ENCODE assay signal across 18 mouse cellular contexts in the genomic region with DNA sequence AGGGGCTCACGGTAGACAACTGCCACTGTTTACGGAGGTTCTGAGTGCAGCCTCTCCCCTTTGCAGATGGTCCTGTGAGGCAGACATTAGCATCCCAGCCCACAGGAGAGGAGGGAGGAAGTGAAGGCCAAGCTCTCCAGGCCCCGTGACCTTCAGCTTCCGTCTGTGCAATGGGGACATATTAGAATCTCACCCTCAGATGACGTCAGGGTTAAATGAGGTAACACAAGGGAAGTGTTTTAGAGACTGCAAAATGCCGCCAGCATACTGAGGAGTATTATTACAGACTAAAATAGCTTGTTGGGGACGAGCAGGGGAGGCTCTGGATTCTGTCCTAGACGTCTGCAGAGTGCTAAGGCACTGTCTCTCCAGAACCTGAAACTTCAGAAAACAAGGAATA.
DNase-seq lines count a peak whose midpoint lies in the region; ATAC-seq and TF ChIP-seq lines count a peak whose summit lies in the region.
"Had no signal": no experiment of that assay in that cellular context is flagged by ENCODE, and none has a peak within 500 bp of the region (broad histone marks: within the 10 kb centered on the region; RNA-seq: fewer than 3 reads in every experiment).

No protein-coding gene starts in this region.

- no peak overlapping the region for H3K4me3 ChIP-seq in forebrain, embryonic 15.5 days
- no peak overlapping the region for H3K4me3 ChIP-seq in forebrain, postnatal 0 days (ENCODE audit: low read depth, low read length)
- no peak overlapping the region for H3K4me3 ChIP-seq in layer of hippocampus, adult 2 months
- H3K4me3 ChIP-seq in thymus, adult 2 months (ENCODE audit: control insufficient read depth, insufficient read depth, low read length) = no peak overlapping the region
- H3K4me3 ChIP-seq: heart, embryonic 10.5 days; liver, embryonic 15.5 days; midbrain, embryonic 15.5 days; neural tube, embryonic 15.5 days had no signal

- WGBS in forebrain, embryonic 15.5 days = 43% methylated on average over 8 of the region's 8 CpGs
- 46% methylated on average over 8 of the region's 8 CpGs for WGBS in forebrain, postnatal 0 days
- WGBS in thymus, adult 2 months = 81% methylated on average over 8 of the region's 8 CpGs

- TF ChIP-seq POLR2A in brain, embryonic 14.5 days (IDR thresholded peaks at IDR 0.05; ENCODE audit: borderline replicate concordance, extremely low read depth, insufficient read depth, insufficient read length, poor library complexity, severe bottlenecking) = no peak
- TF ChIP-seq POLR2A in thymus, adult 2 months (IDR thresholded peaks at IDR 0.05; ENCODE audit: control insufficient read depth, extremely low read depth, insufficient read depth, low read length, poor library complexity) = no peak

- H3K27ac ChIP-seq in forebrain, embryonic 15.5 days (replicated peaks) = peak overlapping the region; percentile 24; the same call in 1 of the 2 replicates
- H3K27ac ChIP-seq in forebrain, postnatal 0 days (ENCODE audit: low read depth, low read length) = no peak overlapping the region
- H3K27ac ChIP-seq in layer of hippocampus, adult 2 months = peak overlapping the region; percentile 83
- no peak overlapping the region for H3K27ac ChIP-seq in thymus, adult 2 months (ENCODE audit: control insufficient read depth, insufficient read depth, low read length)
- H3K27ac ChIP-seq: heart, embryonic 10.5 days; liver, embryonic 15.5 days; midbrain, embryonic 15.5 days; neural tube, embryonic 15.5 days had no signal

- H3K4me2 ChIP-seq in forebrain, embryonic 15.5 days (replicated peaks) = no peak overlapping the region
- no peak overlapping the region for H3K4me2 ChIP-seq in forebrain, postnatal 0 days (ENCODE audit: low read depth)
- H3K4me2 ChIP-seq: liver, embryonic 15.5 days; midbrain, embryonic 15.5 days; neural tube, embryonic 15.5 days had no signal

- peaks cover 24% of the 10 kb centered on the region for H3K4me1 ChIP-seq in forebrain, embryonic 15.5 days
- peaks cover 5% of the 10 kb centered on the region; the same call in 1 of the 2 replicates for H3K4me1 ChIP-seq in forebrain, postnatal 0 days (ENCODE audit: insufficient read depth)
- no peaks in the 10 kb centered on the region for H3K4me1 ChIP-seq in thymus, adult 2 months (replicated peaks; ENCODE audit: control insufficient read depth, insufficient read depth, low read length)
- H3K4me1 ChIP-seq: heart, embryonic 10.5 days; liver, embryonic 15.5 days had no signal

- TF ChIP-seq CTCF in forebrain, postnatal 0 days (IDR thresholded peaks at IDR 0.05; ENCODE audit: low read depth) = no peak
- no peak for TF ChIP-seq CTCF in layer of hippocampus, adult 2 months (conservative IDR thresholded peaks at IDR 0.05)
- TF ChIP-seq CTCF in brain, embryonic 14.5 days (IDR thresholded peaks at IDR 0.05; ENCODE audit: borderline replicate concordance, extremely low read depth, insufficient read depth, insufficient read length) = no peak
- TF ChIP-seq CTCF in thymus, adult 2 months (IDR thresholded peaks at IDR 0.05; ENCODE audit: borderline replicate concordance, control insufficient read depth, extremely low read depth, insufficient read depth, low read length, poor library complexity) = no peak

- H3K9ac ChIP-seq in forebrain, embryonic 15.5 days (replicated peaks) = no peak overlapping the region
- H3K9ac ChIP-seq in forebrain, postnatal 0 days = no peak overlapping the region
- H3K9ac ChIP-seq: liver, embryonic 15.5 days; midbrain, embryonic 15.5 days; neural tube, embryonic 15.5 days had no signal

- H3K9me3 ChIP-seq in forebrain, embryonic 15.5 days = no peaks in the 10 kb centered on the region
- no peaks in the 10 kb centered on the region for H3K9me3 ChIP-seq in forebrain, postnatal 0 days (ENCODE audit: low read length)
- H3K9me3 ChIP-seq: heart, embryonic 10.5 days; liver, embryonic 15.5 days; midbrain, embryonic 15.5 days; neural tube, embryonic 15.5 days had no signal

- DNase-seq in forebrain, postnatal 0 days = no peak
- DNase-seq in layer of hippocampus, adult 2 months (ENCODE audit: low spot score in 2 of 2) = no peak
- no peak for DNase-seq in layer of hippocampus, postnatal 10 days (ENCODE audit: low spot score in 2 of 2)
- peak; percentile 5 for DNase-seq in 416B (ENCODE audit: low read depth)
- peak; percentile 35 for DNase-seq in brain, embryonic 14.5 days (ENCODE audit: low read depth)
- no peak for DNase-seq in thymus, adult 2 months
- DNase-seq: adrenal gland, adult 2 months; cerebellum, adult 11 months; cerebellum, postnatal 25 days; gastrocnemius, postnatal 25 days; kidney, adult 8-10 months; kidney, postnatal 14 days; right cerebral cortex, postnatal 25 days had no signal

- no peaks in the 10 kb centered on the region for H3K36me3 ChIP-seq in forebrain, embryonic 15.5 days
- no peaks in the 10 kb centered on the region for H3K36me3 ChIP-seq in forebrain, postnatal 0 days (ENCODE audit: insufficient read depth)
- H3K36me3 ChIP-seq in thymus, adult 2 months (ENCODE audit: control insufficient read depth, insufficient read depth, low read length) = no peaks in the 10 kb centered on the region
- H3K36me3 ChIP-seq: heart, embryonic 10.5 days; liver, embryonic 15.5 days; midbrain, embryonic 15.5 days; neural tube, embryonic 15.5 days had no signal

- ATAC-seq in forebrain, embryonic 15.5 days (replicated peaks) = no peak
- no peak for ATAC-seq in forebrain, postnatal 0 days

- H3K27me3 ChIP-seq in forebrain, embryonic 15.5 days = no peaks in the 10 kb centered on the region
- no peaks in the 10 kb centered on the region for H3K27me3 ChIP-seq in forebrain, postnatal 0 days (ENCODE audit: insufficient read depth, low read length)
- H3K27me3 ChIP-seq in thymus, adult 2 months (ENCODE audit: control insufficient read depth, insufficient read depth, low read length) = no peaks in the 10 kb centered on the region
- H3K27me3 ChIP-seq: liver, embryonic 15.5 days; neural tube, embryonic 15.5 days had no signal

Comparison
In these comparisons a context has a peak if more than half of its experiments do, and no peak if none do; other contexts are left out.
1. H3K27ac ChIP-seq: peak in forebrain, embryonic 15.5 days (single experiment) and layer of hippocampus, adult 2 months (single experiment); none in forebrain, postnatal 0 days (single experiment) and thymus, adult 2 months (single experiment).
2. DNase-seq: peak in 416B (single experiment) and brain, embryonic 14.5 days (single experiment); none in forebrain, postnatal 0 days (single experiment), layer of hippocampus, adult 2 months (0 of 2), layer of hippocampus, postnatal 10 days (0 of 2) and thymus, adult 2 months (single experiment).